Mouse (Mus musculus): ENCODE results near the gene Col4a1. TPM values are rescaled to one million over a fixed set of nuclear protein-coding genes. Genes with fewer than 3 reads are reported as not detected.

Col4a1 gene
- polyA plus RNA-seq, 1 experiment = 111 TPM

GRCm38 (mm10) chr8:11341111-11341566 is 28.5 kb upstream of the Col4a1 start:
- Histone ChIP-seq H3K4me1 (ENCODE audit: control insufficient read depth, insufficient read depth, insufficient read length) (peaks cover 4% of the 10 kb centered on the region; the same call in 1 of the 2 replicates), H3K4me3 (ENCODE audit: extremely low read depth, insufficient read depth, insufficient read length) (no peak overlapping the region), H3K27me3 (ENCODE audit: control insufficient read depth, insufficient read depth, low read length) (no peaks in the 10 kb centered on the region), H3K36me3 (ENCODE audit: control insufficient read depth, insufficient read depth, low read length) (no peaks in the 10 kb centered on the region), H3K27ac (ENCODE audit: insufficient read depth, low read length) (no peak overlapping the region)
- TF ChIP-seq CTCF (IDR thresholded peaks at IDR 0.05; ENCODE audit: extremely low read depth, insufficient read depth, insufficient read length, insufficient replicate concordance) (no peak), POLR2A (IDR thresholded peaks at IDR 0.05; ENCODE audit: low read depth, low read length) (no peak)
- DNase-seq (ENCODE audit: low read depth in 1 of 2, low spot score in 2 of 2) = no peak
- WGBS = 9% methylated on average over 3 of the region's 3 CpGs

- no peaks in the 10 kb centered on the region for H3K36me3 ChIP-seq (ENCODE audit: control insufficient read depth, insufficient read depth, low read length)
- WGBS = 26% methylated on average over 12 of the region's 12 CpGs
- no peak overlapping the region for H3K27ac ChIP-seq (ENCODE audit: insufficient read depth, low read length)
- TF ChIP-seq CTCF (IDR thresholded peaks at IDR 0.05; ENCODE audit: extremely low read depth, insufficient read depth, insufficient read length, insufficient replicate concordance) (no peak), POLR2A (IDR thresholded peaks at IDR 0.05; ENCODE audit: low read depth, low read length) (no peak)
- no peaks in the 10 kb centered on the region for H3K27me3 ChIP-seq (ENCODE audit: control insufficient read depth, insufficient read depth, low read length)
- H3K4me3 ChIP-seq (ENCODE audit: extremely low read depth, insufficient read depth, insufficient read length) = no peak overlapping the region
- no peak for DNase-seq (ENCODE audit: low read depth in 1 of 2, low spot score in 2 of 2)
- H3K4me1 ChIP-seq (ENCODE audit: control insufficient read depth, insufficient read depth, insufficient read length) = peaks cover 4% of the 10 kb centered on the region; the same call in 1 of the 2 replicates
Measured at GRCm38 (mm10) chr8:11340310-11341110, 27.9 kb upstream of the Col4a1 start.

- peaks cover 4% of the 10 kb centered on the region; the same call in 1 of the 2 replicates for H3K4me1 ChIP-seq (ENCODE audit: control insufficient read depth, insufficient read depth, insufficient read length)
- no peak overlapping the region for H3K4me3 ChIP-seq (ENCODE audit: extremely low read depth, insufficient read depth, insufficient read length)
- DNase-seq (ENCODE audit: low read depth in 1 of 2, low spot score in 2 of 2) = no peak
- TF ChIP-seq POLR2A (IDR thresholded peaks at IDR 0.05; ENCODE audit: low read depth, low read length) (no peak), CTCF (IDR thresholded peaks at IDR 0.05; ENCODE audit: extremely low read depth, insufficient read depth, insufficient read length, insufficient replicate concordance) (no peak)
- H3K27ac ChIP-seq (ENCODE audit: insufficient read depth, low read length) = no peak overlapping the region
- H3K36me3 ChIP-seq (ENCODE audit: control insufficient read depth, insufficient read depth, low read length) = no peaks in the 10 kb centered on the region
- WGBS = 88% methylated on average over 9 of the region's 9 CpGs
- no peaks in the 10 kb centered on the region for H3K27me3 ChIP-seq (ENCODE audit: control insufficient read depth, insufficient read depth, low read length)
Measured at GRCm38 (mm10) chr8:11338507-11338906, 25.9 kb upstream of the Col4a1 start.

- 62% methylated on average over 10 of the region's 10 CpGs for WGBS
- Histone ChIP-seq H3K4me1 (ENCODE audit: control insufficient read depth, insufficient read depth, insufficient read length) (peaks cover 4% of the 10 kb centered on the region; the same call in 1 of the 2 replicates), H3K4me3 (ENCODE audit: extremely low read depth, insufficient read depth, insufficient read length) (no peak overlapping the region), H3K27me3 (ENCODE audit: control insufficient read depth, insufficient read depth, low read length) (no peaks in the 10 kb centered on the region), H3K36me3 (ENCODE audit: control insufficient read depth, insufficient read depth, low read length) (no peaks in the 10 kb centered on the region), H3K27ac (ENCODE audit: insufficient read depth, low read length) (no peak overlapping the region)
- TF ChIP-seq CTCF (IDR thresholded peaks at IDR 0.05; ENCODE audit: extremely low read depth, insufficient read depth, insufficient read length, insufficient replicate concordance) = no peak
- no peak for TF ChIP-seq POLR2A (IDR thresholded peaks at IDR 0.05; ENCODE audit: low read depth, low read length)
- DNase-seq (ENCODE audit: low read depth in 1 of 2, low spot score in 2 of 2) = no peak
Measured at GRCm38 (mm10) chr8:11337642-11338041, 25.0 kb upstream of the Col4a1 start.

GRCm38 (mm10) chr8:11336346-11336745 is 23.7 kb upstream of the Col4a1 start:
- TF ChIP-seq POLR2A (IDR thresholded peaks at IDR 0.05; ENCODE audit: low read depth, low read length) = no peak
- no peak for TF ChIP-seq CTCF (IDR thresholded peaks at IDR 0.05; ENCODE audit: extremely low read depth, insufficient read depth, insufficient read length, insufficient replicate concordance)
- no peaks in the 10 kb centered on the region for H3K27me3 ChIP-seq (ENCODE audit: control insufficient read depth, insufficient read depth, low read length)
- H3K4me1 ChIP-seq (ENCODE audit: control insufficient read depth, insufficient read depth, insufficient read length) = peaks cover 4% of the 10 kb centered on the region; the same call in 1 of the 2 replicates
- H3K27ac ChIP-seq (ENCODE audit: insufficient read depth, low read length) = no peak overlapping the region
- WGBS = 86% methylated on average over 5 of the region's 5 CpGs
- no peaks in the 10 kb centered on the region for H3K36me3 ChIP-seq (ENCODE audit: control insufficient read depth, insufficient read depth, low read length)
- DNase-seq (ENCODE audit: low read depth in 1 of 2, low spot score in 2 of 2) = no peak
- H3K4me3 ChIP-seq (ENCODE audit: extremely low read depth, insufficient read depth, insufficient read length) = no peak overlapping the region

GRCm38 (mm10) chr8:11335238-11335637 is 22.6 kb upstream of the Col4a1 start:
- DNase-seq (ENCODE audit: low read depth in 1 of 2, low spot score in 2 of 2) = no peak
- no peaks in the 10 kb centered on the region for H3K27me3 ChIP-seq (ENCODE audit: control insufficient read depth, insufficient read depth, low read length)
- no peaks in the 10 kb centered on the region for H3K36me3 ChIP-seq (ENCODE audit: control insufficient read depth, insufficient read depth, low read length)
- 72% methylated on average over 4 of the region's 4 CpGs for WGBS
- no peak overlapping the region for H3K27ac ChIP-seq (ENCODE audit: insufficient read depth, low read length)
- no peak overlapping the region for H3K4me3 ChIP-seq (ENCODE audit: extremely low read depth, insufficient read depth, insufficient read length)
- TF ChIP-seq CTCF (IDR thresholded peaks at IDR 0.05; ENCODE audit: extremely low read depth, insufficient read depth, insufficient read length, insufficient replicate concordance) (no peak), POLR2A (IDR thresholded peaks at IDR 0.05; ENCODE audit: low read depth, low read length) (no peak)
- no peaks in the 10 kb centered on the region for H3K4me1 ChIP-seq (ENCODE audit: control insufficient read depth, insufficient read depth, insufficient read length)

- WGBS = 60% methylated on average over 3 of the region's 3 CpGs
- H3K4me1 ChIP-seq (ENCODE audit: control insufficient read depth, insufficient read depth, insufficient read length) = no peaks in the 10 kb centered on the region
- DNase-seq (ENCODE audit: low read depth in 1 of 2, low spot score in 2 of 2) = no peak
- no peak overlapping the region for H3K27ac ChIP-seq (ENCODE audit: insufficient read depth, low read length)
- no peaks in the 10 kb centered on the region for H3K27me3 ChIP-seq (ENCODE audit: control insufficient read depth, insufficient read depth, low read length)
- TF ChIP-seq POLR2A (IDR thresholded peaks at IDR 0.05; ENCODE audit: low read depth, low read length) (no peak), CTCF (IDR thresholded peaks at IDR 0.05; ENCODE audit: extremely low read depth, insufficient read depth, insufficient read length, insufficient replicate concordance) (no peak)
- no peaks in the 10 kb centered on the region for H3K36me3 ChIP-seq (ENCODE audit: control insufficient read depth, insufficient read depth, low read length)
- H3K4me3 ChIP-seq (ENCODE audit: extremely low read depth, insufficient read depth, insufficient read length) = no peak overlapping the region
Measured at GRCm38 (mm10) chr8:11334493-11334892, 21.9 kb upstream of the Col4a1 start.
